Mouse (Mus musculus) liver, postnatal 0 days (tissue): ENCODE results near the gene Tjp1. TPM values are rescaled to one million over a fixed set of nuclear protein-coding genes. Genes with fewer than 3 reads are reported as not detected.

Source experiments
- ATAC-seq: fragments of 200-750 bp; cut with Nextera tagmentation; 2 replicates; pipeline ENCODE4 v1.8.0; 2017; ENCODE audit warnings: mild to moderate bottlenecking, moderate library complexity
- DNase-seq: peaks from one replicate; pipeline ENCODE4 v3.0.0-alpha.2; 2016
- H3K27ac ChIP-seq: fragments of 300-500 bp; sonication (generic); 2 replicates; pipeline ENCODE4 v1.5.1; 2014; ENCODE audit warnings: antibody characterized with exemption, moderate library complexity, mild to moderate bottlenecking, low read depth
- H3K27me3 ChIP-seq: fragments of 300-500 bp; sonication (generic); 2 replicates; pipeline ENCODE4 v1.6.1; 2014; ENCODE audit warnings: low read length, control low read depth, mixed read lengths; ENCODE audit not compliant: insufficient read depth
- H3K36me3 ChIP-seq: fragments of 300-500 bp; sonication (generic); replicated peaks from 2 replicates; pipeline ENCODE4 v1.6.1; 2014; ENCODE audit warnings: mild to moderate bottlenecking, control low read depth, low read length, moderate library complexity, mixed read lengths; ENCODE audit not compliant: insufficient read depth
- H3K4me1 ChIP-seq: fragments of 300-500 bp; sonication (generic); 2 replicates; pipeline ENCODE4 v1.6.1; 2014; ENCODE audit warnings: antibody characterized with exemption, mild to moderate bottlenecking, control low read depth; ENCODE audit not compliant: insufficient read depth
- H3K4me2 ChIP-seq: fragments of 300-500 bp; sonication (generic); 2 replicates; pipeline ENCODE4 v1.6.1; 2014; ENCODE audit warnings: low read depth, mild to moderate bottlenecking, low read length, moderate library complexity, mixed read lengths
- H3K4me3 ChIP-seq: fragments of 300-500 bp; sonication (generic); 2 replicates; pipeline ENCODE4 v1.5.1; 2014; ENCODE audit warnings: low read depth, low read length
- H3K9ac ChIP-seq: fragments of 300-500 bp; sonication (generic); replicated peaks from 2 replicates; pipeline ENCODE4 v1.6.1; 2014; ENCODE audit warnings: mild to moderate bottlenecking, moderate library complexity
- H3K9me3 ChIP-seq: fragments of 300-500 bp; sonication (generic); 2 replicates; pipeline ENCODE4 v1.6.1; 2016; ENCODE audit warnings: mild to moderate bottlenecking, control low read depth, low read length, mixed read lengths
- CTCF ChIP-seq: sonication (generic); IDR thresholded peaks from 2 replicates; pipeline ENCODE4 v1.5.1; 2016; ENCODE audit warnings: antibody characterized with exemption, low read depth
- EP300 ChIP-seq: IDR thresholded peaks from 2 replicates; pipeline ENCODE4 v1.6.1; 2016; ENCODE audit warnings: antibody characterized with exemption, low read depth, mild to moderate bottlenecking
- WGBS: fragments of 180-500 bp; shearing (Covaris S2); extraction: QIAGEN DNeasy Blood & Tissue Kit; methylation state at CpG from one replicate; pipeline ENCODE4 v1.1.7; 2014; ENCODE audit not compliant: insufficient replicate concordance; 5-methylcytosine and 5-hydroxymethylcytosine counted together
- polyA plus RNA-seq: library from polyadenylated mRNA; unstranded; fragments of >200 nt; fragmentation: Nextera tagmentation; extraction: Ambion mirVana; gene quantifications from 2 replicates; pipeline ENCODE4 v1.2.1, GENCODE M21; 2015

Tjp1 gene
- polyA plus RNA-seq, 1 experiment from 2014 or later = 3.8 TPM

DNA sequence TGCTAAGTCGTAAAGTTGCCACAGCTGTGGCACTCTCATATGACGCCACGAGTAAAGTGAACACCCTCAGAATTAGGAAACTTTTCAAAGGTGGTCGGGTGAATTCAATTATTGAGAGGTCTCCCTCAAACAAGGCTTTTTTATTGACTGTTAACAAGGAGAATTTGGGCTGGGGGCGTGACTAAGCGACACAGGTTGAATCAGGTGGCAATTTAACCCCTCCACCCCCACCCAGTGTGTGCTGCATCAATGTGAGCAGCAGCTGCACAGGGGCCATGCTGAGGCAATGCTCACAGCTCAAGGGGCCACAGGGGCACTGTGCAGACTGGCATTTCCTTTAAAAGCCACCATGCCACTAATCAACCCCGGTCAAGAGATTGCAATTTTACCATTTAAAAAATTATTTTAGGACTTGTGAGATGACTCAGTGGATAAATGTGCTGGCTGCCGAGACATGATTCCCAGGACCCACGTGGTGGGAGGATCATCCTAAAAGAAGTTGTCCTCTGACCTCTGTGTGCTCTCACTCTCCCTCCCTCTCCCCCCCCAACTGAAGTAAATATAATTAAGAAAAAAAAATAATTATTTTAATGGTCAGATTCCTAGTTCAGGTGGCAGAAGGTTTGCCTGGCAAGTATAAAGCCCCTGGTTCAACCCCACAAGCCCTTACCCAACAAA, 96.4 kb downstream of the Tjp1 start:
- no peak for DNase-seq
- no peak for ATAC-seq
- Histone ChIP-seq H3K4me2 (no peak overlapping the region), H3K27me3 (no peaks in the 10 kb centered on the region), H3K36me3 (no peaks in the 10 kb centered on the region), H3K4me1 (no peaks in the 10 kb centered on the region), H3K9me3 (no peaks in the 10 kb centered on the region), H3K4me3 (no peak overlapping the region), H3K27ac (no peak overlapping the region), H3K9ac (no peak overlapping the region)
- TF ChIP-seq EP300 = no peak
- no peak for TF ChIP-seq CTCF
- WGBS = 44% methylated on average over 9 of the region's 9 CpGs

DNA sequence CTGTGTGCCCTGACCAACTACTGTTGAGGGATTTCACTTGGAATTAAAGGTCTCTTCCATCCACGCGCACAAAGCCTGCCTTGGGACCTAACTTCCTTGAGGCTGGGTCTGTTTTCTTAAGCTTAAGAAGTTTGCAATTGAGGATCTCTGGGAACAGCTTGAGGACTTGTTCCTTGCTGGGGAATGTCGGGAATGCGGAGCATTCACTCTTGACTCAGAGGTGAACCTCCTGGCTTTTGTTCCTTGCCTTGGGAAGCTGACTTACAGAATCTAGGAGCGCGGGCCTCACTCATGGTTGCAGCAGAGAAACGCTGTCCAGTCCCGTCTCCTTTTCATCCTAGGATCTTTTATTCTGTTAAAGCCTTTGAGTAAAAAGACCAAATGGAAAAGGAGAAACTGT, 97.2 kb downstream of the Tjp1 start:
- Histone ChIP-seq H3K36me3 (no peaks in the 10 kb centered on the region), H3K27ac (no peak overlapping the region), H3K4me2 (no peak overlapping the region), H3K4me1 (no peaks in the 10 kb centered on the region), H3K4me3 (no peak overlapping the region), H3K9ac (no peak overlapping the region), H3K27me3 (no peaks in the 10 kb centered on the region), H3K9me3 (no peaks in the 10 kb centered on the region)
- WGBS = 33% methylated on average over 8 of the region's 8 CpGs
- TF ChIP-seq EP300 = no peak
- TF ChIP-seq CTCF = no peak
- no peak for DNase-seq
- no peak for ATAC-seq

DNA sequence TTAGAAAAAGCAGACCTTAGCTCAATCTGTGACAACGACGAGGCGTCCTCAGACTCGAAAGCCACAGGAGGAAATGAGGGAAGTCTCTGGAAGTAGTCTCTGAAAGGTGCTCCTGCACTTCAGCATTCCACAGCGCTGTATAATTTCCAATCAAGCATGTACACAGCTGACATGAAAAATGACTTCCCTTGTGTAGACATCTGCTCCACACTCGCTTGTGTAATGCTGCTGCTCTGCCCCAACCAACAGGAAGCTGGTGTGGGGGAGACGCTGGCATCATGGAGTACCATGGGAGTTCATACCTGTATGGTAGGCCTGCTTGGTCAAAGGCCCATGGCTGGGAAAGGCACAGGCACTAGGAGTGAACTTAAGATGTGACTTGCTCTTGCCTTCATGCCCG, 103.1 kb downstream of the Tjp1 start:
- H3K27me3 ChIP-seq = no peaks in the 10 kb centered on the region

DNA sequence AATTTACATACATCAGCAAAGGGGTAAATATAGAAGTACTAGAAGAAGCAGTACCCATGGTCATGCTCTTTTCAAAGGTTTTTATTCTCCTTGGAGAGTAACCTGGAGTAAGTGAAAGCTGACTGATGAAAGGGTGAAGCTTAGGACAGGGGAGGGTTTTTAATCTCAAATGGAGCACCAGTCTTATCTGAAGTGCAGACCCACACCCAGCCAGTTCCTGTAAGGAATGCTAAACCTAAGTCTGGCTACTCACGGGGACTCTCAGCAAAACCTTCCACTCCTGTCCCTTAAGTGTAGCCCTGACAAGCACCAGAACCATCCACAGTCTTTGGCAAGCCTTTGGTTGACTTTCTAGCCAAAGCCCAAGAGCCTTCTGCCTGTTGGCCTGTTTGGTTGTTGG, 105.1 kb downstream of the Tjp1 start:
- Histone ChIP-seq H3K27ac (no peak overlapping the region), H3K36me3 (no peaks in the 10 kb centered on the region), H3K4me2 (no peak overlapping the region), H3K27me3 (no peaks in the 10 kb centered on the region), H3K4me3 (no peak overlapping the region), H3K9me3 (no peaks in the 10 kb centered on the region), H3K4me1 (no peaks in the 10 kb centered on the region), H3K9ac (no peak overlapping the region)
- DNase-seq = no peak
- no peak for ATAC-seq
- WGBS = 51% methylated on average over 1 of the region's 1 CpGs
- TF ChIP-seq CTCF (no peak), EP300 (no peak)

More for the DNA sequence above, 103.1 kb downstream of the Tjp1 start:
- no peak for DNase-seq
- no peak for ATAC-seq
- TF ChIP-seq EP300 (no peak), CTCF (no peak)
- Histone ChIP-seq H3K27ac (no peak overlapping the region), H3K9me3 (no peaks in the 10 kb centered on the region), H3K4me2 (no peak overlapping the region), H3K4me1 (no peaks in the 10 kb centered on the region), H3K36me3 (no peaks in the 10 kb centered on the region), H3K9ac (no peak overlapping the region), H3K4me3 (no peak overlapping the region)
- 39% methylated on average over 8 of the region's 8 CpGs for WGBS

DNA sequence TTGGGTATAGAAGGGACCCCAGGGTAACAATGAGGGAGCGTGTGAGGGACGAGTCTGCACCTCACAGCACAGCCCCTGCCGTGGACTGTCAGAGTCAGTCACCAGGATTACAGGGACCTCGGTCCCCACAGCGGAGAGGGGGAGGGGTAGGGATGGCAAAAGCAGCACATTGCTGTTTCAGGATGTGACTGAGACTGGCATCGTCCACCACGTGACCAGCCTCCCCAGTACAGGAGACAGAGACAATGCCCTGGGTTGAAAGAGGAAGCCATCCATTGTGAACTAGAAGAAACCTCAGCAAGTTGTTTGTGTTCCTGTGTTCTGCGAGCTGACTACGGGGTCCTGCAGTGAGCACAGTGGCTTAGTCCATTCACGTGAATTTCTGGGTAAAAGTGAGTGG, 106.1 kb downstream of the Tjp1 start:
- H3K27me3 ChIP-seq = no peaks in the 10 kb centered on the region
- no peaks in the 10 kb centered on the region for H3K36me3 ChIP-seq
- WGBS = 19% methylated on average over 10 of the region's 10 CpGs
- DNase-seq = peak; percentile 42
- H3K9ac ChIP-seq = no peak overlapping the region
- no peak for TF ChIP-seq EP300
- TF ChIP-seq CTCF = no peak
- no peak overlapping the region for H3K4me2 ChIP-seq
- H3K4me3 ChIP-seq = no peak overlapping the region
- no peak overlapping the region for H3K27ac ChIP-seq
- ATAC-seq = peak; percentile 59
- no peaks in the 10 kb centered on the region for H3K4me1 ChIP-seq
- no peaks in the 10 kb centered on the region for H3K9me3 ChIP-seq

DNA sequence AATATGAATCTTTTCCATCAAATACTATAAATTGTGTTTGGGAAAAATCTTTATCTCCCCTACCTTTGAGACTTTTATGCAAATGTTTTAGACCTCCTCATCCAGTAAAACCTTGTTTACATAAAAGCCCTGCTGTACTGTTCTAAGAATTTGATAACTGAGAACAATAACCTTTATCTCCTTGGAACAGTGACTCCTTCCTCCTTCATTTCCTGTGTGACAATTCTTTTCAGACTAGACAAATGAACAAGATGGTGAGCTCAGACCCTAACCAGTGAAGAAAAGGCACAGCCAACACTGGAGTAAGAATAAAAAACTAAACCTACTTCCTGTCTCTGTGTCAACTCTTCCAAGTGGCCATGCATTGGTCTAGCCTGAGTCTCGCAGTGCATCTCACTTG, 107.7 kb downstream of the Tjp1 start:
- 46% methylated on average over 1 of the region's 1 CpGs for WGBS
- no peak for ATAC-seq
- H3K9ac ChIP-seq = no peak overlapping the region
- no peak overlapping the region for H3K27ac ChIP-seq
- H3K27me3 ChIP-seq = no peaks in the 10 kb centered on the region
- TF ChIP-seq EP300 (peak; percentile 39; the same call in 1 of the 2 replicates), CTCF (no peak)
- no peak overlapping the region for H3K4me3 ChIP-seq
- no peaks in the 10 kb centered on the region for H3K36me3 ChIP-seq
- H3K4me1 ChIP-seq = 0 out of 2 replicates have a peak, but pooled peaks cover 2% of the 10 kb centered on the region
- no peak for DNase-seq
- H3K4me2 ChIP-seq = no peak overlapping the region
- no peaks in the 10 kb centered on the region for H3K9me3 ChIP-seq
